Mouse (Mus musculus) skeletal muscle tissue, adult 2 months (tissue): ENCODE measurements around the gene Inip.
"Not testable (repeated sequence)": the region's sequence is repeated elsewhere in the genome, so short reads cannot be mapped to it uniquely, and the experiment has no call there.

Experiments
- DNase-seq: peaks from one replicate; pipeline ENCODE4 v3.0.0-alpha.2; 2012; ENCODE audit warnings: low read depth, low spot score

The Inip gene

GRCm38 (mm10) chr4:59808396-59808795, 7.0 kb upstream of the Inip start:
- DNase-seq, result peak; percentile 29

DNA sequence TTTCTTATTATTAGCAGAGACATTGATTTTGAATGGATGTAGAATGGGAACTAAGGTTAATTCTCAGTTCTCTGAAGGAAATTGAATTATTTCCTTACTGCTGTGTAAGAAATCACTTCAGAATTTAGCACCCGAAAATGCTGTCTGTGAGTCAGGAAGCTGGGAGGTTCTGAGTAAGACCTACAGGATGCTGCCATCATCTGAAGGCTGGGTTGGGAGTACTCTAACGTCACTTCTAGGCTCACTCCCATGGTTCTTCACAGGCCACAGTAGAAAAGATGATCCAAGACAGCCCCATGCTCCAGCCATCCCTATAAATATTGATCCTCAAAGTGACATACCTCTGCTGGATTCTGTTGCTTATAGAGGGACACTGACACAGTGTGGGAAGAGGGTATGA, 6.1 kb upstream of the Inip start:
- DNase-seq, result no peak

- DNase-seq, result no peak
These were observed 5.4 kb upstream of the Inip start for GRCm38 (mm10) chr4:59806879-59807195.

- DNase-seq, result no peak
These were observed 4.8 kb upstream of the Inip start for GRCm38 (mm10) chr4:59805968-59806878.

DNA sequence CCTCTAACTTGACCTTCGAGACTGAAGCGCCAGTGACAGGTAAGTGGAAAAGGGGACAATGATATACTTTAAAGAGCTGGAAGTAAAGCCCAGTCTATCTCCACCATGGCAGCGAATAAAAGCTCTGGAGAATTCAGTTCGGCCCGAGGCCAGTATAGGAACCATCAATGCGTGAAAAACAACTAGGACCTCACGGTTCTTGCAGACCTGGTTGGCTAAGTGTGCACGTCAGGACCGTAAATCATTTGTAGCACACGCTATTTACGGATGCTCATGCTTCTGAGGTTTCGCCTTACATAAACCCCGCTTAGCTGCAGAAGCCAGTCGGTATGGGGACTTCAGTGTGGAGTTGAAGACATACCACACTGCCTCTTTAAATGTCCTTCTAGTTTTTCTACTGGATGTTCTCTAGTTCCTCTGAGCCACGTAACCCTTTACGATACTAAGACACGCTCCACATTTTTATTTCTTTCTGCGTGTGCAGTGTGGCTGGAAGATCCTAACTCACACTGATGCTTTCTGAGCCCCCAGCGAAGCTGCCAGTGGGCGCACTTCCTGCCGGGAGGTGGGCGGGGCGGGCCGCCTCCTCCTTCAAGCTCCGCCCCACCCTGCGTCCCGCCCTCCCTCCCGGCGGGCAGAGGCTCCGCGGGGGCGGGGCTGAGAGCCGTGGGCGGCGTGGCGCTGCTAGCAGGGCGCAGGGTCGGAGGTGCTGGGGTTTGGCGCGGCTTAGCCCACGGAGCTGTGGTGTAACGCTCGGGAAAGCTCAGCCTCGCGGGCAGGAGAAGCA, 4.0 kb upstream of the Inip start, which contains the start of gene Snx30:
TSS of gene Snx30 (plus strand) at position 660 of the 787 bp plus-strand sequence.
- DNase-seq, result peak; percentile 84

DNA sequence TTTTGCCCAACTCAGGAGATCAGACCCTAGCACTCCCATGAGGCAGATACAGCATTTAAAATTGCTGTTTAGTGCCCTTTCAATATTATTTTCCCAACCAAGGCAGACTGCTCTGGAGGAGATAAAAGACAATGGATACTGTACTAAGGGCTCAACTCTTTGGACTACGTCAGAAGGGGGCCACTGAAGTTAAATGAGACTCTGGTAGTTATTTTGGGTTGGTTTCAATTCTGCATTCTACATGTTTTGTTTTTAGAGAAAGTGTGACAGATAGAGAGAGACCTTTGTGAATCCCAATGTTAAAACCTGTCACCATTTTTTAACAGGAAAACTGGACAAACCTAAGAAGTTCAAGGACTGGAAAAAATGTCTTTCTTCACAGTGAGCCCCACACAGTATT, 3.4 kb upstream of the Inip start:
- DNase-seq, result no peak

DNA sequence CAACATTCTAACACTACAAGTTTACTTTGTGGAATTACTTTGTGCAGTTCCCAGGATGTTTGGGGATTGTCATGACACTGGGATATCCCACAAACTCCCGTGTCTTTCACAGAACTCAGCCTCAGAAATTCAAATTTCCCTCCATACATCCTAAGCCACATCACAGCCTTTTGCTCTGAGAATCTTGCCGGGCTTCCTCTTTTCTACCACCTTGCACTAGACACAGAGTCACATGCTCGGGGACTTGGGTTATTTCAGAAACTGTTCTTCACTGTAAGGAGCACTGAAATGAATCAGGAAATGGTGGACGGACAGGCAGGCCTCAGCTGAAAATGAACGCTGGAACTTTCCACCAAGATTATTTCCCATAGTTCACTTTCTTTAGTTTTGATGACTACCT, 2.0 kb upstream of the Inip start:
- no peak for DNase-seq

GRCm38 (mm10) chr4:59802792-59803191, 1.4 kb upstream of the Inip start:
- DNase-seq, result no peak

DNA sequence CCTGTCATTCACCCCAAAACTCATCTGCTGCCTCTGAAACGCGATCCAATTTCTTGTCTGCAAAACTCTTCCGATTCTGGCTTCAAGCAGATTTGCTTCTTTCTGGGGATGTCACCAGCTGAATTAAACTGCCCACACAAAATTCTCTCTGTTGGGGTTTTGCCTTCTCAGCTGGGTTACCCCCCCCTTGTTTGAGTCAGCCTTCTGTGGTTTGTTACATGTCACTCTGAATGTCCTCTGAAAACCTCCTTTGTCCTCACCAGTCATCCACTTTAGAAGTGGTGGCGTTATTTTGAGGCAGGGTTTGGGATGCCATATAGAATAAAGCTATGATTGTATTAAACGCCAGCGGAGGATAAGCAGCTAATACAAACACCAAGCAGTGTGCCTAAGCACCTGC, 718 bp upstream of the Inip start:
- no peak for DNase-seq

DNA sequence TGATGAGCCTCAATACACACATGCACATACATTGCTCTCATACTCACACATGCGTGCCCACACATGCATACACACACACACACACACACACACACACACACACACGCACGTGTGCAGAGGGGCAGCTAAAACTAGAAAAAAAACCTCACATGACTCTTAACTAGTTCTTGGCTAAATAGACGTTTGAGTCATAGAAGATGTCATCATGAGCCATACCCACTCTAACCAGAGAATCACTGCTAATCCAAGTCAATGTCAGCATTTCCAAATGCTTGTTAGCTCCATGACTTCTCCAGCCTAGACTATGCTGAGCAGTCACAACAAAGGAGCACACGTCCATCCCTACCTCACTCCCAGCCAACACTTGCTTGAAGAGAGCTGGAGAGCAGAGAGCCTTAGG, 1.2 kb downstream of the Inip start:
- no peak for DNase-seq

GRCm38 (mm10) chr4:59795788-59796455, 5.5 kb downstream of the Inip start:
- no peak for DNase-seq

- no peak for DNase-seq
These were observed 7.3 kb downstream of the Inip start for GRCm38 (mm10) chr4:59794116-59794515.

DNA sequence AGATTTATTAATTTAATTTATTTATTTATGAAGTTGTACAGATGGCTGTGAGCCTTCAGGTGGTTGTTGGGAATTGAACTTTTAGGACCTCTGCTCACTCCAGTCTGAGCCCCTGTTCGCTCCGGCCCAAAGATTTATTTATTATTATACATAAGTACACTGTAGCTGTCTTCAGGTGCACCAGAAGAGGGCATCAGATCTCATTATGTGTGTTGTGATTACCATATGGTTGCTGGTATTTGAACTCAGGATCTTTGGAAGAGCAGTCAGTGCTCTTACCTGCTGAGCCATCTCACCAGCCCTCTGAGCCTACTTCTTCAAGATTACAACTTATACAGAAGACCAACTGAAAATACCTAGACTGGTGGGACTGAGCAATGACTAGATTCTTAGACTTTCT, 7.8 kb downstream of the Inip start:
- not testable (repeated sequence) for DNase-seq

DNA sequence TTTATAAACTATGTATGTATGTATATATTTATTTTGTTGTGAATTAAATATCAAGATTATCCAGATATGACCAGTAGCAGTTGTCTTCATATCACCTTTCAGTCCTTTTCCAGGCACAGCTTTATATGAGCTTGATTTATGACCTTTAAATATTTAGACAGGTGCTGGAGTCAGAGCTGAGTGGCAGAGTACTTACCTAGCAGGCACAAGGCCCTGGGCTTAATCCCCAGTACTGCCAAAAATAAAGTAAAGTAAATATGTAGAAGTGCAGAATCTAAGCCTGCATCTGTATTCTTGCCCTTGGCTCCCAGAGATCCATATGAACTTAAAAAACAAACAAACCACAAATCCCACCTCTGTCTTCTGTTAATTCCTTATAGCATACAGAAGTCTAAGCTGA, 12.4 kb downstream of the Inip start:
- DNase-seq, result no peak

DNA sequence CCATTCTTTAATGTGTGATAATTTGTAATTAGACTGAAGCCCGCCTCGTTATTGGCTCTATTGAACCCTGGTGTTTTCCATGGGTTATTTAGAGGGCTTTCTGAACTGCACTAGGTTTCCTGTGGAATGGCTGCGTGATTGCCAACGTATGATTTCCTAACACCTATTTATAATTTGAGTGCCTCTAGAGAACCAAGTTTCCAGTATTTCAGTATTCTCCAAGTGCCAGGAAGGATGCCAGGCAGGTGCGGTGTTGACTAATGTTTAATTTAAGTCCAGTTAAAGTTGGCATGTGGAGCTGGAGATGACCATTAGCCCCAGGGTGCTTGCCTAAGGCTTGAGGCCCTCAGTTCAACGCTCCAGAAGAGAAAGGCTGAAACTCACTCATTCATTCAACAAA, 14.3 kb downstream of the Inip start:
- DNase-seq, result no peak

- DNase-seq, result no peak
These were observed 14.7 kb downstream of the Inip start for GRCm38 (mm10) chr4:59786661-59787060.

- DNase-seq, result no peak
These were observed 16.0 kb downstream of the Inip start for GRCm38 (mm10) chr4:59785412-59785811.

DNA sequence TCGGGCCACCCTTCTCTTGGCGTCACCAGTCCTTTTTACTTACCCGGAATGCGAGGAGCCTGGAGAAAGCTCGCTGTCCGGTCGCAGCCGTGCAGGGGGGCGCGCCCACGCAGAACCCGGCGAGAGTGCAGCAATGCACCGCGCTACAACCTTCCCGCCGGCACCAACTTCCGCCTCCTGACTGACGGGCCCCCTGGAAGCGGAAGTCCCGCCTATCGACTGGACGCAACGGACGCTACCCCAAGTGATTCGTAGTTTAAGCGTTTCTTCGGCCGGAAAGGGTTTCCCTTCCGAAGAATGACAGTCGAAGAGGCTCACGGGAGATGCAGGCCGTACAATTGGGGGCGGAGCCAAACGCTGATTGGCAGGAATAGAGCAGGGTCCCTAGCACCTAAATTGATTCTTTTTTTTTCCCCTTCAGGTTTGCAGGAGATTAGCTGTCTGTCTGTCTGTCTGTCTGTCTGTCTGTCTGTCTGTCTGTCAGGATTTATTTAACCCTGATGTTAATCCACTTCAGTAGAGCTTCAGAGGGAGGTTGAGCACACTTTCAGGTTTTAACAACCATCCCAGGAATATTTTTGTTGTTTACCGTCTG, 17.6 kb downstream of the Inip start:
- DNase-seq, result peak; percentile 94

GRCm38 (mm10) chr4:59782853-59783684, 18.3 kb downstream of the Inip start:
- DNase-seq, result no peak

DNA sequence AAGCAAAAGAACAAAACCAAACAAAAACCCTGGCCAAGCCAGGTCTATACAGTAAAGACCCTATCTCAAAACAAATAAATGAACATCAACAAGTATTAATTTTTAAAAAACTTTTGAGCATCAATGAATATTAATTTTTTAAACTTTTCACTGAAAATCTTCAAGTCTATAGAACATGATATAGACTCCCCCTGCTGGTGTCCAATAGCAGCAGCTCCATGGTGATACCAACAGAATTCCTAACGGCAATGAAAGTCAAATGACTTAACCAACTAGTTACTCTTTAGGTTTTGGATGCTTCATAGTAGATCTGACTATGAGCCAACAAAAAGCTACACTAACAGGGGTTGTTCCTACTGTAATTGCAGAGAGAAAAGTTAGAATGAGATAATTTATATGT, 20.8 kb downstream of the Inip start:
- DNase-seq, result no peak

DNA sequence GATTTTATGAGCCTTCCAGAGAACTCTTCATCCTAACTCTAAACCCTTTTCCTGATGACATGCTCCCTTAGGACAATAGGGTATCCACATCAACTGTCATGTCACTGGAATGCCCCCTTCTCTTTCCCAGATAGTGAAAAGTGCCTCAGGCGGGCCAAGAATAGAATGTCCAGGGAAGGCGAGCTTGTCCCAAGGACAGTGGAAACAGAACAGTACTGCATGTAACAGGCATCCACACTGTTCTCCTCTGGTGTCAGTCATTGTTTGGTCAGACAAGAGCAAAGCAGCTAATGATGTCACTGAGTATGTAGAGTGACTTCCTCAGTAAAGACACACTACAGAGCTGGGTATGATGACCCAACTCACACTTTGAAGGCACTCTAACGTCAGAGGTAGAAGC, 23.6 kb downstream of the Inip start:
- DNase-seq, result no peak
